Mouse (Mus musculus): Measurements from ENCODE around the gene Yars. TPM values are rescaled to one million over a fixed set of nuclear protein-coding genes. Genes with fewer than 3 reads are reported as not detected.

The Yars gene
- polyA plus RNA-seq, 1 experiment from 2014 or later: 55.4 TPM

- Histone ChIP-seq H3K27ac (ENCODE audit: low read depth, low read length) (no peak overlapping the region), H3K9me3 (replicated peaks; ENCODE audit: control insufficient read depth, low read length) (no peaks in the 10 kb centered on the region), H3K27me3 (ENCODE audit: control insufficient read depth, insufficient read depth, low read length) (peaks cover 83% of the 10 kb centered on the region), H3K4me3 (ENCODE audit: low read depth, low read length) (no peak overlapping the region), H3K9ac (ENCODE audit: low read depth, low read length) (no peak overlapping the region), H3K4me1 (ENCODE audit: control insufficient read depth, insufficient read depth, low read length) (peaks cover 17% of the 10 kb centered on the region), H3K36me3 (ENCODE audit: control insufficient read depth, insufficient read depth, low read length) (no peaks in the 10 kb centered on the region), H3K4me2 (no peak overlapping the region)
- ATAC-seq (replicated peaks; ENCODE audit: insufficient number of reproducible peaks, low FRiP score, low TSS enrichment): no peak
- WGBS (ENCODE audit: insufficient replicate concordance): 23% methylated on average over 7 of the region's 7 CpGs
These were observed 59.7 kb downstream of the Yars start for GRCm38 (mm10) chr4:129249288-129249687.

DNA sequence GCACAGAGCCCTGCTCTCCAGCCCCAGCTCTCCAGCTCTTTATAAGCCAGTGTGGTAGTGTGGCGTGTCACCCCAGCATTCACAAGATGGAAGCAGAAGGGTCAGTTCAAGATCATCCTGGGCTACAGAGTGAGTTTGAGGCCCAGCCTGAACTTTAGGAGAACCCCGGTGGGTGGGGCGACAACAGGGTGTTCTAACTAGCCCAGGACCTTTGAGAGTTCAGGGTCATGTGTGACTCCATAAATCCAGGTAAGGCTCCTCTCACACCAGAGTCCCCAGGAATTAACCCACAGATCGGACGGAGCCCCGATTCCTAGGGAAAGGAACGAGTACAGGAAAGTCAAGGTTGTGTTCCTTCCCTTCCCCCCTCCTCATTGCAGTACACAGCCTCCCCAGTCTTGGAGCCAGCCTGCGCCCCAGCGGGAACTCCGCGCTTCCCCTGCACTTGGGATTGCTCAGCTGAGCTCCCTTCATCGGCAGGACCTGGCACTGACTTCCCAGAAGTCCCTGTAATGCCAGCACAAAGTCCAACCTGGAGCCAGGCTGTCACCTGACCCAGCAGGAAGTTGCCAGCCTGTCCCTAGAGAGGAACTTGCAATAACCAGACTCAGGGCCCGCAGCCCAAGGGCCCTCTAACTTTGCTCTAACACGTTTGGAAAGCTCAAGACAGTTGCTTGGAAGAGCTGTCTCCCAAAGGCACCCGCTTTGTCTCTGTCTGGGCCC, 61.4 kb downstream of the Yars start:
- Histone ChIP-seq H3K4me1 (ENCODE audit: control insufficient read depth, insufficient read depth, low read length) (peaks cover 17% of the 10 kb centered on the region), H3K36me3 (ENCODE audit: control insufficient read depth, insufficient read depth, low read length) (no peaks in the 10 kb centered on the region), H3K4me3 (ENCODE audit: low read depth, low read length) (peak overlapping the region; percentile 6; the same call in 1 of the 2 replicates), H3K4me2 (peak overlapping the region; percentile 49), H3K27ac (ENCODE audit: low read depth, low read length) (no peak overlapping the region), H3K9me3 (replicated peaks; ENCODE audit: control insufficient read depth, low read length) (no peaks in the 10 kb centered on the region), H3K9ac (ENCODE audit: low read depth, low read length) (0 out of 2 replicates have a peak overlapping the region, but pooled peaks have one; percentile 10), H3K27me3 (ENCODE audit: control insufficient read depth, insufficient read depth, low read length) (peaks cover 67% of the 10 kb centered on the region)
- ATAC-seq (replicated peaks; ENCODE audit: insufficient number of reproducible peaks, low FRiP score, low TSS enrichment): no peak
- WGBS (ENCODE audit: insufficient replicate concordance): 17% methylated on average over 15 of the region's 15 CpGs

GRCm38 (mm10) chr4:129251482-129252125, 62.0 kb downstream of the Yars start:
- no peak for ATAC-seq (replicated peaks; ENCODE audit: insufficient number of reproducible peaks, low FRiP score, low TSS enrichment)
- peaks cover 22% of the 10 kb centered on the region for H3K4me1 ChIP-seq (ENCODE audit: control insufficient read depth, insufficient read depth, low read length)
- no peaks in the 10 kb centered on the region for H3K36me3 ChIP-seq (ENCODE audit: control insufficient read depth, insufficient read depth, low read length)
- no peaks in the 10 kb centered on the region for H3K9me3 ChIP-seq (replicated peaks; ENCODE audit: control insufficient read depth, low read length)
- H3K27ac ChIP-seq (ENCODE audit: low read depth, low read length): no peak overlapping the region
- peaks cover 60% of the 10 kb centered on the region for H3K27me3 ChIP-seq (ENCODE audit: control insufficient read depth, insufficient read depth, low read length)
- H3K4me2 ChIP-seq: peak overlapping the region; percentile 49
- peak overlapping the region; percentile 6; the same call in 1 of the 2 replicates for H3K4me3 ChIP-seq (ENCODE audit: low read depth, low read length)
- H3K9ac ChIP-seq (ENCODE audit: low read depth, low read length): no peak overlapping the region
- WGBS (ENCODE audit: insufficient replicate concordance): 4% methylated on average over 15 of the region's 15 CpGs

GRCm38 (mm10) chr4:129252492-129252891, 62.9 kb downstream of the Yars start:
- Histone ChIP-seq H3K36me3 (ENCODE audit: control insufficient read depth, insufficient read depth, low read length) (no peaks in the 10 kb centered on the region), H3K4me2 (no peak overlapping the region), H3K4me1 (ENCODE audit: control insufficient read depth, insufficient read depth, low read length) (peaks cover 24% of the 10 kb centered on the region), H3K27me3 (ENCODE audit: control insufficient read depth, insufficient read depth, low read length) (peaks cover 51% of the 10 kb centered on the region), H3K9me3 (replicated peaks; ENCODE audit: control insufficient read depth, low read length) (no peaks in the 10 kb centered on the region), H3K9ac (ENCODE audit: low read depth, low read length) (no peak overlapping the region), H3K27ac (ENCODE audit: low read depth, low read length) (no peak overlapping the region), H3K4me3 (ENCODE audit: low read depth, low read length) (no peak overlapping the region)
- 70% methylated on average over 2 of the region's 2 CpGs for WGBS (ENCODE audit: insufficient replicate concordance)
- no peak for ATAC-seq (replicated peaks; ENCODE audit: insufficient number of reproducible peaks, low FRiP score, low TSS enrichment)

DNA sequence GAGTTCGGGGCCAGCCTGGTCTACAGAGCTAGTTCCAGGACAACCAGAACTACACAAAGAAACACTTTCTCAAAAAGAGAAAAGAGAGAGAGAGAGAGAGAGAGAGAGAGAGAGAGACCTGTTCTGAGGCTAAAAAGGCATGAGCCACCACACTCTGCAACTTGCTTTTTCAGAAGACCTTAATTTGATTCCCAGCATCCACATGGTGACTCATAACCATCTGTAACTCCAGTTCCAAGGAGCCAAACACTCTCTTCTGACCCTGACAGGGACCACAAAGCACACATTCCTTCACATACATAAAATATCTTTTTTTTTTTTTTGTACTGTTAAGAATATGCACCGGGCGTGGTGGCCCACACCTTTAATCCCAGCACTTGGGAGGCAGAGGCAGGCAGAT, 65.0 kb downstream of the Yars start:
- Histone ChIP-seq H3K4me2 (no peak overlapping the region), H3K4me1 (ENCODE audit: control insufficient read depth, insufficient read depth, low read length) (peaks cover 16% of the 10 kb centered on the region), H3K4me3 (ENCODE audit: low read depth, low read length) (no peak overlapping the region), H3K9ac (ENCODE audit: low read depth, low read length) (no peak overlapping the region), H3K27me3 (ENCODE audit: control insufficient read depth, insufficient read depth, low read length) (peaks cover 41% of the 10 kb centered on the region), H3K27ac (ENCODE audit: low read depth, low read length) (no peak overlapping the region), H3K9me3 (replicated peaks; ENCODE audit: control insufficient read depth, low read length) (no peaks in the 10 kb centered on the region), H3K36me3 (ENCODE audit: control insufficient read depth, insufficient read depth, low read length) (no peaks in the 10 kb centered on the region)
- ATAC-seq (replicated peaks; ENCODE audit: insufficient number of reproducible peaks, low FRiP score, low TSS enrichment): no peak
- WGBS (ENCODE audit: insufficient replicate concordance): 80% methylated on average over 3 of the region's 3 CpGs

DNA sequence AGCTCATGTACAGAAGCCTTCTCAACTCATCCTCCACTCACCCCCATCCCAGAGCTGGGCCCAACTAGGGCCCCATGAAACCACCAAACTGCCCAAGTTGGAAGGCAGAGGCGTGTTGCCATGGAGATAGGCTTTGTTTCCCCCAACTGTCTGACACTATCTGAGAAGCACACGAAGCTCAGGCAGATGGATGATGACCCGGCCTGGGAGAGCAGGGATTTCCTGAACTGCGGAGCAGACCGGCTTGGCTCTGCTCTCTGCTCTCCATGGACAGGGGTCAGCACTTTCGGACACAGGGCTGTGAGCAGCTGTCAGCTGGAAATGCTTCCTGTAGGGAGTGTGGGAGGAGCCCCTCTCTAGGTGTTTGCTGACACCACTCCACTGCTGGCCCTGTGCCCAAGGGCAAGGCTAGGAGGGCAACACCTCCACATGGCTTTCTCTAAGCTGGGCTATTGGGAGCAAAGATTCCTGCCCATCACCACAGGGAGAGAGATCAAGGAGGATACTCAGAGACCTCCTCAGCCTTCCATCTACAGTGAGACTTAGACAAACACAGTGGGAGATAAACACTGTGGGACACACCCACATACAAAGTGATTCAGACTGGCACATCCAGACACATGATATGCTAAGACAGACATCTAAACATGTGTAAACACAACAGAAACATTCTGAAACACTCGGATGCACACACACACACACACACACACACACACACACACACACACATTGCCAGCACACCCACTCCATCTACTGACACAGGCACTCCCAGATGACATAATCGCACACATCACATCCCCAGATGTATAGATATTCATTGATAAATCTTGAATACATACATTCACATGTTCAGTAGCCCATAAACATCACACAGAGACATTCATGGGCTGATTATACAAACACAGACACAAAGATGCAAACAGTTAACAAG, 67.2 kb downstream of the Yars start:
- 19% methylated on average over 8 of the region's 8 CpGs for WGBS (ENCODE audit: insufficient replicate concordance)
- Histone ChIP-seq H3K4me2 (peak overlapping the region; percentile 20), H3K4me1 (ENCODE audit: control insufficient read depth, insufficient read depth, low read length) (peaks cover 9% of the 10 kb centered on the region), H3K27me3 (ENCODE audit: control insufficient read depth, insufficient read depth, low read length) (peaks cover 30% of the 10 kb centered on the region), H3K9me3 (replicated peaks; ENCODE audit: control insufficient read depth, low read length) (no peaks in the 10 kb centered on the region), H3K4me3 (ENCODE audit: low read depth, low read length) (no peak overlapping the region), H3K27ac (ENCODE audit: low read depth, low read length) (no peak overlapping the region), H3K9ac (ENCODE audit: low read depth, low read length) (no peak overlapping the region), H3K36me3 (ENCODE audit: control insufficient read depth, insufficient read depth, low read length) (no peaks in the 10 kb centered on the region)
- ATAC-seq (replicated peaks; ENCODE audit: insufficient number of reproducible peaks, low FRiP score, low TSS enrichment): peak; percentile 66

- Histone ChIP-seq H3K36me3 (ENCODE audit: control insufficient read depth, insufficient read depth, low read length) (no peaks in the 10 kb centered on the region), H3K4me3 (ENCODE audit: low read depth, low read length) (no peak overlapping the region), H3K4me2 (no peak overlapping the region), H3K4me1 (ENCODE audit: control insufficient read depth, insufficient read depth, low read length) (peaks cover 12% of the 10 kb centered on the region), H3K27me3 (ENCODE audit: control insufficient read depth, insufficient read depth, low read length) (peaks cover 31% of the 10 kb centered on the region), H3K9me3 (replicated peaks; ENCODE audit: control insufficient read depth, low read length) (no peaks in the 10 kb centered on the region), H3K9ac (ENCODE audit: low read depth, low read length) (no peak overlapping the region), H3K27ac (ENCODE audit: low read depth, low read length) (no peak overlapping the region)
- ATAC-seq (replicated peaks; ENCODE audit: insufficient number of reproducible peaks, low FRiP score, low TSS enrichment): no peak
- 74% methylated on average over 4 of the region's 4 CpGs for WGBS (ENCODE audit: insufficient replicate concordance)
These were observed 69.5 kb downstream of the Yars start for GRCm38 (mm10) chr4:129259101-129259500.

GRCm38 (mm10) chr4:129260678-129261077, 71.1 kb downstream of the Yars start:
- Histone ChIP-seq H3K4me2 (no peak overlapping the region), H3K9me3 (replicated peaks; ENCODE audit: control insufficient read depth, low read length) (no peaks in the 10 kb centered on the region), H3K27ac (ENCODE audit: low read depth, low read length) (no peak overlapping the region), H3K4me1 (ENCODE audit: control insufficient read depth, insufficient read depth, low read length) (peaks cover 12% of the 10 kb centered on the region), H3K4me3 (ENCODE audit: low read depth, low read length) (no peak overlapping the region), H3K9ac (ENCODE audit: low read depth, low read length) (no peak overlapping the region), H3K27me3 (ENCODE audit: control insufficient read depth, insufficient read depth, low read length) (peaks cover 33% of the 10 kb centered on the region), H3K36me3 (ENCODE audit: control insufficient read depth, insufficient read depth, low read length) (no peaks in the 10 kb centered on the region)
- WGBS (ENCODE audit: insufficient replicate concordance): 15% methylated on average over 6 of the region's 6 CpGs
- no peak for ATAC-seq (replicated peaks; ENCODE audit: insufficient number of reproducible peaks, low FRiP score, low TSS enrichment)
